Mouse (Mus musculus): ENCODE results near the gene Pelo.

DNA sequence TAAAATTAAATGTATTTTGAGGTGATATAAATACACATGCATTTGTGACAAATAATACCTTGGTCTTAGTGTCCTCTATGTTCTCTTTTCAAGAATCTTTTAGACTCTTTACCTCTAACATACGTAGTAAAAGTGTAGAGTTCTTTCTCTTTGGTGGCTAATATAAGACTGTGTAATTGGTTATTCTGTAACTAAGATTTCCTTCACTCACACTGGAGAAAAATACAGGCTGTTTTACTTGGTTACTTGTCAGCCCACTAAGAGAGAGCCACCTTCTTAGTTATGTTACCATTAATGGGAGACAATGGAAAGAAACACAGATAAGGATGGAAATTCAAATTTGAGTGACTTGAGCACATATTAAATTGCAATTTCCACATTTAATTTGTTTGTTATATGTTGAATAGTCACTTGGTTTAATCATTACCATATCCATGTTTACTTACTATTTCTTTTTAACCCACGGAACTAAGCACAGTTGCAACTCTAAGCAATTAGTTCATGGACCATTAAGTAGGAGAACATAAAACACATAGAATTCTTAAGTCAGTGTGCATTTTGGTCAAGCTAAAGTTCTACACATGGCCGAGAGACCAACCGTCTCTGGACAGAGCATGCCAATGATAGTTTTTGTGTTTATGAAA lies 22.5 kb downstream of the Pelo start:
- TF ChIP-seq CTCF (IDR thresholded peaks at IDR 0.05; ENCODE audit: low read depth), result no peak
- TF ChIP-seq EP300 (optimal IDR thresholded peaks at IDR 0.05), result no peak

Data from stomach, postnatal 0 days (tissue).